Mouse (Mus musculus): ENCODE data around the gene Prpf18. TPM values are rescaled to one million over a fixed set of nuclear protein-coding genes. Genes with fewer than 3 reads are reported as not detected.
A peak's percentile ranks its signal among the peaks of the same experiment; 100 is the strongest.

Gene Prpf18
- total and polyA plus RNA-seq, 3 experiments, result 23.8 to 37.6 (median 35.0) TPM

DNA sequence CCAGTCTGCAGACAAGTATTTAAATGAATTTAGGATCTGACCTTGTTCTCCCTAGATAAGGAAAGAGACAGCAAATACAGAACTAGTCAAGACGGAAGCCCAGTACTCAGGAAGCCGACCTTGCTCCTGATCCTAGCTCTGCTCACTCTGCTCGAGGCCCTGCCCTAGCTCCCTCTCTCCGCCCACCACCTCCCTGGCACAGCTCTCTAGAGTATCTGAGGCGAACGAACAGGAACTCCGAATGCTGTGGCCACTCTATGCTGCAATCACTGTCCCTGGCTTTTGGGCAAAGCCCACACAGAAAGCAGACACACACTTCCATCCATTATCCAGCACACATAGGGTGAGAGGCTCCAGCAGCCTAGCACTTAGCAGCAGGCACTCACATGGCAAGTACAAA, 15.3 kb downstream of the Prpf18 start:
- DNase-seq (ENCODE audit: extremely low read depth), result no peak
- no peaks in the 10 kb centered on the region for H3K9me3 ChIP-seq (replicated peaks; ENCODE audit: low read length)
- no peak overlapping the region for H3K9ac ChIP-seq (ENCODE audit: insufficient read depth, low read depth)
- no peak overlapping the region for H3K4me3 ChIP-seq (replicated peaks in 1 of 3; ENCODE audit: low read depth in 2 of 3, low read length in 2 of 3, poor library complexity in 1 of 3)
- no peak overlapping the region for H3K27ac ChIP-seq (ENCODE audit: insufficient read depth, low read depth)
- no peaks in the 10 kb centered on the region for H3K79me2 ChIP-seq (replicated peaks; ENCODE audit: control insufficient read depth, extremely low read depth, insufficient read depth, poor library complexity, severe bottlenecking)
- H3K4me1 ChIP-seq (ENCODE audit: control insufficient read depth in 1 of 2, insufficient read depth in 2 of 2), result peaks cover 0 to 4% of the 10 kb centered on the region in 2 experiments; a peak in 1 of 4 replicates
- H3K27me3 ChIP-seq (replicated peaks), result no peaks in the 10 kb centered on the region
- TF ChIP-seq POLR2A (IDR thresholded peaks at IDR 0.05; ENCODE audit: low read depth, low read length) (no peak), TBP (conservative IDR thresholded peaks at IDR 0.05; ENCODE audit: low read depth, low read length) (no peak), JUND (conservative IDR thresholded peaks at IDR 0.05; ENCODE audit: low read depth, low read length) (no peak), MAFK (IDR thresholded peaks at IDR 0.05; ENCODE audit: insufficient replicate concordance, low read length) (no peak), CHD1 (IDR thresholded peaks at IDR 0.05; ENCODE audit: low read depth, low read length) (no peak), MAX (IDR thresholded peaks at IDR 0.05; ENCODE audit: low read length) (no peak), KAT2A (IDR thresholded peaks at IDR 0.05; ENCODE audit: insufficient replicate concordance, low read length) (no peak), MAZ (IDR thresholded peaks at IDR 0.05; ENCODE audit: low read depth, low read length) (no peak), GABPA (IDR thresholded peaks at IDR 0.05; ENCODE audit: insufficient replicate concordance, low read depth, low read length) (no peak), HCFC1 (IDR thresholded peaks at IDR 0.05; ENCODE audit: low read depth, low read length) (no peak), UBTF (IDR thresholded peaks at IDR 0.05; ENCODE audit: low read depth, low read length) (no peak)
- H3K36me3 ChIP-seq (replicated peaks in 1 of 2; ENCODE audit: control insufficient read depth in 1 of 2, insufficient read depth in 1 of 2, low read length in 1 of 2), result peaks cover 70 to 90% of the 10 kb centered on the region in 2 experiments
- dilution Hi-C loops (cut with MboI; ENCODE audit: extremely low pct_ligation_motif_present, extremely low pct_unique_long_range_greater_than_20kb, low sequenced_read_pairs) (no loop called here), in situ Hi-C loops (cut with MboI; ENCODE audit: low pct_ligation_motif_present, low pct_unique_long_range_greater_than_20kb, low sequenced_read_pairs) (loop anchor here (25.0 kb wide), 1 partner anchor 226 kb away; no protein-coding TSS in a partner anchor)
- no peak overlapping the region for H3K4me2 ChIP-seq (ENCODE audit: insufficient read depth, low read depth, poor library complexity, severe bottlenecking)

DNA sequence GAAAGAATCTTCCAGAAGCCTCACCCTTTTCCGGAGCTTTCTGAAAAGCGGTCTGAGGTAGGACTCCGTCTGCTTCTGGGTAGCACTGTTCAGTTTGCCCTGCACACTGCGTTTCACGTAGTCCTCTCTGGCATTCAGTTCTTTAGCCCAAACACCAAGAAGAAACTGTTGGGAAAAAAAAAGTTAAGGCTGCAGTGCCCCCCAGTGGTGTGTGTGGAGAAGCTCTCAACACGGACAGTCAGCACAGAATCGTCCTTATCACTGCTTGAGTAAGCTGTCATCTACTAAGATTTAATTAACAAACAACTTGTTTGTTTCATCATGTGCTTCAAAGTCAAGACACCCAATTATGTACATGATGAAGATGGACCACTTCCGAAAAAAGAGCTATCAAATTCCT, 16.1 kb downstream of the Prpf18 start:
- peaks cover 0 to 4% of the 10 kb centered on the region in 2 experiments; a peak in 1 of 4 replicates for H3K4me1 ChIP-seq (ENCODE audit: control insufficient read depth in 1 of 2, insufficient read depth in 2 of 2)
- H3K79me2 ChIP-seq (replicated peaks; ENCODE audit: control insufficient read depth, extremely low read depth, insufficient read depth, poor library complexity, severe bottlenecking), result no peaks in the 10 kb centered on the region
- no peak overlapping the region for H3K4me3 ChIP-seq (replicated peaks in 1 of 3; ENCODE audit: low read depth in 2 of 3, low read length in 2 of 3, poor library complexity in 1 of 3)
- no peak for DNase-seq (ENCODE audit: extremely low read depth)
- dilution Hi-C loops (cut with MboI; ENCODE audit: extremely low pct_ligation_motif_present, extremely low pct_unique_long_range_greater_than_20kb, low sequenced_read_pairs) (no loop called here), in situ Hi-C loops (cut with MboI; ENCODE audit: low pct_ligation_motif_present, low pct_unique_long_range_greater_than_20kb, low sequenced_read_pairs) (loop anchor here (25.0 kb wide), 1 partner anchor 226 kb away; no protein-coding TSS in a partner anchor)
- TF ChIP-seq MAX (IDR thresholded peaks at IDR 0.05; ENCODE audit: low read length) (no peak), ZNF384 (IDR thresholded peaks at IDR 0.05; ENCODE audit: low read depth, low read length) (no peak), CTCF (conservative IDR thresholded peaks at IDR 0.05 in 1 of 2, IDR thresholded peaks at IDR 0.05 in 1 of 2; ENCODE audit: low read depth in 2 of 2, low read length in 2 of 2) (peak in 1 of 2 experiments; percentile 46; a peak in 2 of 4 replicates), CHD2 (IDR thresholded peaks at IDR 0.05; ENCODE audit: low read length) (no peak), RAD21 (IDR thresholded peaks at IDR 0.05; ENCODE audit: low read depth, low read length) (peak; percentile 16)
- H3K9me3 ChIP-seq (replicated peaks; ENCODE audit: low read length), result no peaks in the 10 kb centered on the region
- H3K4me2 ChIP-seq (ENCODE audit: insufficient read depth, low read depth, poor library complexity, severe bottlenecking), result no peak overlapping the region
- no peak overlapping the region for H3K9ac ChIP-seq (ENCODE audit: insufficient read depth, low read depth)
- H3K27me3 ChIP-seq (replicated peaks), result no peaks in the 10 kb centered on the region
- peaks cover 68 to 89% of the 10 kb centered on the region in 2 experiments for H3K36me3 ChIP-seq (replicated peaks in 1 of 2; ENCODE audit: control insufficient read depth in 1 of 2, insufficient read depth in 1 of 2, low read length in 1 of 2)
- H3K27ac ChIP-seq (ENCODE audit: insufficient read depth, low read depth), result no peak overlapping the region

All from CH12.LX (cell line).